Mouse (Mus musculus): Measurements from ENCODE around the gene Igdcc4. TPM values are rescaled to one million over a fixed set of nuclear protein-coding genes. Genes with fewer than 3 reads are reported as not detected.

The Igdcc4 gene
- polyA plus RNA-seq, 1 experiment from 2014 or later, result 15.9 TPM

DNA sequence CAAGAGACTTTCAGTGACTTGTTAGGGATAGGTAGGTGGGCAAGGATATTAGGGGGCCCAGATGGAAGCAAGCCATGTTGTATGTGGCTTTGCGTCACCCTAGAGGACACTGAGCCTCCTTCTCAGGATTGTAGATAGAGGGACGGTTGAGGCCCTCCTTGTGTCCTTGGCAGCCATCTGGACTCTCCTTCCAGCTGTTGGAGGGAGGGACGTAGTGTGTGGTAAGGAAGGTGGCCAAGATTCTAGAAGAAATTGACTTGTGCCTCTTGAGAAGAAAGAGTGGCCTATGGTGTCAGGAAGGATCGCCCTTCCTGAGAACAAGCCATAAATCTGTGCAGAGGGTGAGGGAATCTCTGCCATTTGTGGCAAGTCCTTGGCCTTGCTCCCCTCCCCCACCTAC lies 5.5 kb downstream of the Igdcc4 start:
- no peaks in the 10 kb centered on the region for H3K9me3 ChIP-seq (replicated peaks; ENCODE audit: control insufficient read depth, low read length, poor library complexity, severe bottlenecking)
- no peak overlapping the region for H3K4me3 ChIP-seq (ENCODE audit: low read depth, low read length)
- no peaks in the 10 kb centered on the region for H3K27me3 ChIP-seq (ENCODE audit: control insufficient read depth, insufficient read depth, low read depth, low read length)
- H3K27ac ChIP-seq (ENCODE audit: low read length), result no peak overlapping the region
- no peak for ATAC-seq
- H3K4me1 ChIP-seq (ENCODE audit: control insufficient read depth, insufficient read depth, low read length), result peaks cover 30% of the 10 kb centered on the region
- H3K4me2 ChIP-seq (ENCODE audit: low read length), result no peak overlapping the region
- no peaks in the 10 kb centered on the region for H3K36me3 ChIP-seq (ENCODE audit: control insufficient read depth, insufficient read depth, low read length)
- 97% methylated on average over 4 of the region's 4 CpGs for WGBS
- no peak overlapping the region for H3K9ac ChIP-seq (ENCODE audit: low read depth, low read length)

DNA sequence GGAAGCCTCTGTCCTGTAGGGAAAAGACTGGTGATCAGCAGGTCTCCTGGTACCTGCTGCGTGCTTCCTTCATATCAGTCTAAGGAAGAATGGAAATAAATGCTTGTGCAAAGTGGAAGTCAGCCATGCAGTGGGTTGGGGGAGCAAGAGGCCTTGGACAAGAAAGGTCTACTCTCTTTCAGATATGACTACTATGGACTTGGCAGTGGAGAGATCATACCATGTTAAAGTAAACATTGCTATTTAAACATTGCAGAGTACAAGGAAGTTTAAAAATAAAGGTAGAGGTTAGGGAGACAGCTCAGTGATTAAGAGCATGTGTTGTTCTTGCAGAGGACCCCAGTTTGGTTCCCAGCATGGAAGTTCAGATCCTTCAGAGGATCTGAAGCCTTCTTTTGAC lies 6.6 kb downstream of the Igdcc4 start:
- 81% methylated on average over 1 of the region's 1 CpGs for WGBS
- H3K4me2 ChIP-seq (ENCODE audit: low read length), result no peak overlapping the region
- H3K27ac ChIP-seq (ENCODE audit: low read length), result no peak overlapping the region
- peaks cover 28% of the 10 kb centered on the region for H3K4me1 ChIP-seq (ENCODE audit: control insufficient read depth, insufficient read depth, low read length)
- H3K4me3 ChIP-seq (ENCODE audit: low read depth, low read length), result no peak overlapping the region
- no peaks in the 10 kb centered on the region for H3K9me3 ChIP-seq (replicated peaks; ENCODE audit: control insufficient read depth, low read length, poor library complexity, severe bottlenecking)
- ATAC-seq, result no peak
- no peaks in the 10 kb centered on the region for H3K36me3 ChIP-seq (ENCODE audit: control insufficient read depth, insufficient read depth, low read length)
- H3K27me3 ChIP-seq (ENCODE audit: control insufficient read depth, insufficient read depth, low read depth, low read length), result no peaks in the 10 kb centered on the region
- no peak overlapping the region for H3K9ac ChIP-seq (ENCODE audit: low read depth, low read length)

GRCm38 (mm10) chr9:65109132-65110072 lies 8.1 kb downstream of the Igdcc4 start:
- Histone ChIP-seq H3K9me3 (replicated peaks; ENCODE audit: control insufficient read depth, low read length, poor library complexity, severe bottlenecking) (no peaks in the 10 kb centered on the region), H3K4me3 (ENCODE audit: low read depth, low read length) (no peak overlapping the region), H3K36me3 (ENCODE audit: control insufficient read depth, insufficient read depth, low read length) (no peaks in the 10 kb centered on the region), H3K27ac (ENCODE audit: low read length) (peak overlapping the region; percentile 69), H3K4me1 (ENCODE audit: control insufficient read depth, insufficient read depth, low read length) (peaks cover 18% of the 10 kb centered on the region), H3K27me3 (ENCODE audit: control insufficient read depth, insufficient read depth, low read depth, low read length) (no peaks in the 10 kb centered on the region), H3K4me2 (ENCODE audit: low read length) (peak overlapping the region; percentile 30), H3K9ac (ENCODE audit: low read depth, low read length) (0 out of 2 replicates have a peak overlapping the region, but pooled peaks have one; percentile 11)
- WGBS, result 7% methylated on average over 24 of the region's 24 CpGs
- peak; percentile 86 for ATAC-seq

GRCm38 (mm10) chr9:65111698-65112097 lies 10.4 kb downstream of the Igdcc4 start:
- Histone ChIP-seq H3K4me3 (ENCODE audit: low read depth, low read length) (no peak overlapping the region), H3K4me1 (ENCODE audit: control insufficient read depth, insufficient read depth, low read length) (peaks cover 18% of the 10 kb centered on the region), H3K9ac (ENCODE audit: low read depth, low read length) (no peak overlapping the region), H3K9me3 (replicated peaks; ENCODE audit: control insufficient read depth, low read length, poor library complexity, severe bottlenecking) (no peaks in the 10 kb centered on the region), H3K4me2 (ENCODE audit: low read length) (no peak overlapping the region), H3K27ac (ENCODE audit: low read length) (no peak overlapping the region), H3K36me3 (ENCODE audit: control insufficient read depth, insufficient read depth, low read length) (peaks cover 2% of the 10 kb centered on the region; the same call in 1 of the 2 replicates), H3K27me3 (ENCODE audit: control insufficient read depth, insufficient read depth, low read depth, low read length) (no peaks in the 10 kb centered on the region)
- 90% methylated on average over 5 of the region's 5 CpGs for WGBS
- no peak for ATAC-seq

DNA sequence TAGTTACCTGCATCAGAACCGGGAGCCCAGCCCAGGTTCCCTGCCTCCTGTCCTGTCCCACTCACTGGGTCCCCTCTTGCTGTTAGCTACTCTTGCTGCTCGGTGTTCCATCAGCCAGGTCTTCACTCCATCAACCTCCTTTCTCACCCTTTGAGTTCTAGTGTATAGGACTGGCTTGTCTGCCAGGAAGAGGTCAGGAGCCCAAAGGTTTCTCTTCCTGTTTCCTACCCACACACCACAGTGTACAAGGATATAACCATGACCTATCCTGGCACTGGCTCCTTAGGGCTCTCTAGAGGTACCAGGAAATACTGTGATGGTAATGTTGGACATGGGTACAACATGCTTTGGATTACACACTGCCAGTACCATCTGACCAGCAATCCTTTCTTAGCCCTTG lies 12.4 kb downstream of the Igdcc4 start:
- Histone ChIP-seq H3K9me3 (replicated peaks; ENCODE audit: control insufficient read depth, low read length, poor library complexity, severe bottlenecking) (no peaks in the 10 kb centered on the region), H3K4me1 (ENCODE audit: control insufficient read depth, insufficient read depth, low read length) (peaks cover 18% of the 10 kb centered on the region), H3K36me3 (ENCODE audit: control insufficient read depth, insufficient read depth, low read length) (peaks cover 8% of the 10 kb centered on the region), H3K27ac (ENCODE audit: low read length) (no peak overlapping the region), H3K9ac (ENCODE audit: low read depth, low read length) (no peak overlapping the region), H3K4me2 (ENCODE audit: low read length) (no peak overlapping the region), H3K4me3 (ENCODE audit: low read depth, low read length) (no peak overlapping the region), H3K27me3 (ENCODE audit: control insufficient read depth, insufficient read depth, low read depth, low read length) (no peaks in the 10 kb centered on the region)
- no peak for ATAC-seq
- WGBS, result 90% methylated on average over 2 of the region's 2 CpGs

GRCm38 (mm10) chr9:65115891-65116290 lies 14.6 kb downstream of the Igdcc4 start:
- no peaks in the 10 kb centered on the region for H3K27me3 ChIP-seq (ENCODE audit: control insufficient read depth, insufficient read depth, low read depth, low read length)
- H3K4me1 ChIP-seq (ENCODE audit: control insufficient read depth, insufficient read depth, low read length), result no peaks in the 10 kb centered on the region
- no peak overlapping the region for H3K9ac ChIP-seq (ENCODE audit: low read depth, low read length)
- no peak overlapping the region for H3K4me2 ChIP-seq (ENCODE audit: low read length)
- no peak overlapping the region for H3K4me3 ChIP-seq (ENCODE audit: low read depth, low read length)
- ATAC-seq, result no peak
- no peaks in the 10 kb centered on the region for H3K9me3 ChIP-seq (replicated peaks; ENCODE audit: control insufficient read depth, low read length, poor library complexity, severe bottlenecking)
- H3K27ac ChIP-seq (ENCODE audit: low read length), result no peak overlapping the region
- 65% methylated on average over 2 of the region's 2 CpGs for WGBS
- peaks cover 11% of the 10 kb centered on the region for H3K36me3 ChIP-seq (ENCODE audit: control insufficient read depth, insufficient read depth, low read length)

GRCm38 (mm10) chr9:65117516-65117915 lies 16.2 kb downstream of the Igdcc4 start:
- Histone ChIP-seq H3K36me3 (ENCODE audit: control insufficient read depth, insufficient read depth, low read length) (peaks cover 11% of the 10 kb centered on the region), H3K4me1 (ENCODE audit: control insufficient read depth, insufficient read depth, low read length) (no peaks in the 10 kb centered on the region), H3K27ac (ENCODE audit: low read length) (no peak overlapping the region), H3K9me3 (replicated peaks; ENCODE audit: control insufficient read depth, low read length, poor library complexity, severe bottlenecking) (no peaks in the 10 kb centered on the region), H3K4me2 (ENCODE audit: low read length) (no peak overlapping the region), H3K9ac (ENCODE audit: low read depth, low read length) (no peak overlapping the region), H3K4me3 (ENCODE audit: low read depth, low read length) (no peak overlapping the region), H3K27me3 (ENCODE audit: control insufficient read depth, insufficient read depth, low read depth, low read length) (no peaks in the 10 kb centered on the region)
- ATAC-seq, result no peak
- 69% methylated on average over 2 of the region's 2 CpGs for WGBS

- no peak overlapping the region for H3K9ac ChIP-seq (ENCODE audit: low read depth, low read length)
- peak; percentile 44; the same call in 1 of the 2 replicates for ATAC-seq
- H3K4me3 ChIP-seq (ENCODE audit: low read depth, low read length), result no peak overlapping the region
- 6% methylated on average over 3 of the region's 3 CpGs for WGBS
- H3K4me1 ChIP-seq (ENCODE audit: control insufficient read depth, insufficient read depth, low read length), result peaks cover 6% of the 10 kb centered on the region; the same call in 1 of the 2 replicates
- no peaks in the 10 kb centered on the region for H3K27me3 ChIP-seq (ENCODE audit: control insufficient read depth, insufficient read depth, low read depth, low read length)
- no peaks in the 10 kb centered on the region for H3K9me3 ChIP-seq (replicated peaks; ENCODE audit: control insufficient read depth, low read length, poor library complexity, severe bottlenecking)
- no peak overlapping the region for H3K27ac ChIP-seq (ENCODE audit: low read length)
- no peak overlapping the region for H3K4me2 ChIP-seq (ENCODE audit: low read length)
- H3K36me3 ChIP-seq (ENCODE audit: control insufficient read depth, insufficient read depth, low read length), result peaks cover 18% of the 10 kb centered on the region
These were observed 19.6 kb downstream of the Igdcc4 start for GRCm38 (mm10) chr9:65120935-65121334.

GRCm38 (mm10) chr9:65122545-65122944 lies 21.3 kb downstream of the Igdcc4 start:
- Histone ChIP-seq H3K9ac (ENCODE audit: low read depth, low read length) (no peak overlapping the region), H3K4me1 (ENCODE audit: control insufficient read depth, insufficient read depth, low read length) (peaks cover 6% of the 10 kb centered on the region; the same call in 1 of the 2 replicates), H3K4me3 (ENCODE audit: low read depth, low read length) (no peak overlapping the region), H3K36me3 (ENCODE audit: control insufficient read depth, insufficient read depth, low read length) (peaks cover 16% of the 10 kb centered on the region), H3K27ac (ENCODE audit: low read length) (no peak overlapping the region), H3K9me3 (replicated peaks; ENCODE audit: control insufficient read depth, low read length, poor library complexity, severe bottlenecking) (no peaks in the 10 kb centered on the region), H3K27me3 (ENCODE audit: control insufficient read depth, insufficient read depth, low read depth, low read length) (no peaks in the 10 kb centered on the region), H3K4me2 (ENCODE audit: low read length) (0 out of 2 replicates have a peak overlapping the region, but pooled peaks have one; percentile 6)
- WGBS, result 19% methylated on average over 18 of the region's 18 CpGs
- 0 out of 2 replicates have a peak, but pooled peaks have one; percentile 32 for ATAC-seq

All from midbrain, embryonic 16.5 days (tissue).